Mouse (Mus musculus): ENCODE measurements around the gene Nsg1. TPM values are rescaled to one million over a fixed set of nuclear protein-coding genes. Genes with fewer than 3 reads are reported as not detected.

The Nsg1 gene
- polyA plus RNA-seq, 1 experiment from 2014 or later: 32.5 TPM

GRCm38 (mm10) chr5:38190907-38191306, 31.2 kb upstream of the Nsg1 start:
- no peak overlapping the region for H3K27ac ChIP-seq (replicated peaks; ENCODE audit: low read depth, low read length)
- no peaks in the 10 kb centered on the region for H3K9me3 ChIP-seq (ENCODE audit: control insufficient read depth, low read length)
- DNase-seq (ENCODE audit: low spot score): no peak
- H3K4me1 ChIP-seq (ENCODE audit: control insufficient read depth, insufficient read depth, low read length): no peaks in the 10 kb centered on the region
- H3K27me3 ChIP-seq (replicated peaks; ENCODE audit: control insufficient read depth, insufficient read depth, low read length): peaks cover under 1% of the 10 kb centered on the region; the same call in 1 of the 2 replicates
- H3K4me3 ChIP-seq (ENCODE audit: low read depth, low read length): no peak overlapping the region
- no peak overlapping the region for H3K9ac ChIP-seq (ENCODE audit: low read depth, low read length)
- ATAC-seq (ENCODE audit: low read depth): no peak
- no peak overlapping the region for H3K4me2 ChIP-seq (ENCODE audit: low read depth, low read length)
- 89% methylated on average over 3 of the region's 3 CpGs for WGBS
- H3K36me3 ChIP-seq (ENCODE audit: control insufficient read depth, insufficient read depth, low read length): no peaks in the 10 kb centered on the region

- no peak for ATAC-seq (ENCODE audit: low read depth)
- no peak overlapping the region for H3K9ac ChIP-seq (ENCODE audit: low read depth, low read length)
- peaks cover 5% of the 10 kb centered on the region for H3K27me3 ChIP-seq (replicated peaks; ENCODE audit: control insufficient read depth, insufficient read depth, low read length)
- no peak overlapping the region for H3K4me2 ChIP-seq (ENCODE audit: low read depth, low read length)
- no peak for DNase-seq (ENCODE audit: low spot score)
- no peaks in the 10 kb centered on the region for H3K9me3 ChIP-seq (ENCODE audit: control insufficient read depth, low read length)
- H3K4me3 ChIP-seq (ENCODE audit: low read depth, low read length): no peak overlapping the region
- no peaks in the 10 kb centered on the region for H3K4me1 ChIP-seq (ENCODE audit: control insufficient read depth, insufficient read depth, low read length)
- H3K36me3 ChIP-seq (ENCODE audit: control insufficient read depth, insufficient read depth, low read length): no peaks in the 10 kb centered on the region
- H3K27ac ChIP-seq (replicated peaks; ENCODE audit: low read depth, low read length): no peak overlapping the region
- WGBS: 87% methylated on average over 2 of the region's 2 CpGs
Measured at GRCm38 (mm10) chr5:38187006-38187405, 27.3 kb upstream of the Nsg1 start.

- peak; percentile 32 for DNase-seq (ENCODE audit: low spot score)
- Histone ChIP-seq H3K27me3 (replicated peaks; ENCODE audit: control insufficient read depth, insufficient read depth, low read length) (peaks cover 5% of the 10 kb centered on the region), H3K27ac (replicated peaks; ENCODE audit: low read depth, low read length) (no peak overlapping the region), H3K4me2 (ENCODE audit: low read depth, low read length) (no peak overlapping the region), H3K36me3 (ENCODE audit: control insufficient read depth, insufficient read depth, low read length) (no peaks in the 10 kb centered on the region), H3K4me1 (ENCODE audit: control insufficient read depth, insufficient read depth, low read length) (no peaks in the 10 kb centered on the region), H3K9me3 (ENCODE audit: control insufficient read depth, low read length) (no peaks in the 10 kb centered on the region), H3K9ac (ENCODE audit: low read depth, low read length) (no peak overlapping the region), H3K4me3 (ENCODE audit: low read depth, low read length) (no peak overlapping the region)
- no peak for ATAC-seq (ENCODE audit: low read depth)
- 68% methylated on average over 6 of the region's 6 CpGs for WGBS
Measured at GRCm38 (mm10) chr5:38184688-38185285, 25.1 kb upstream of the Nsg1 start.

DNA sequence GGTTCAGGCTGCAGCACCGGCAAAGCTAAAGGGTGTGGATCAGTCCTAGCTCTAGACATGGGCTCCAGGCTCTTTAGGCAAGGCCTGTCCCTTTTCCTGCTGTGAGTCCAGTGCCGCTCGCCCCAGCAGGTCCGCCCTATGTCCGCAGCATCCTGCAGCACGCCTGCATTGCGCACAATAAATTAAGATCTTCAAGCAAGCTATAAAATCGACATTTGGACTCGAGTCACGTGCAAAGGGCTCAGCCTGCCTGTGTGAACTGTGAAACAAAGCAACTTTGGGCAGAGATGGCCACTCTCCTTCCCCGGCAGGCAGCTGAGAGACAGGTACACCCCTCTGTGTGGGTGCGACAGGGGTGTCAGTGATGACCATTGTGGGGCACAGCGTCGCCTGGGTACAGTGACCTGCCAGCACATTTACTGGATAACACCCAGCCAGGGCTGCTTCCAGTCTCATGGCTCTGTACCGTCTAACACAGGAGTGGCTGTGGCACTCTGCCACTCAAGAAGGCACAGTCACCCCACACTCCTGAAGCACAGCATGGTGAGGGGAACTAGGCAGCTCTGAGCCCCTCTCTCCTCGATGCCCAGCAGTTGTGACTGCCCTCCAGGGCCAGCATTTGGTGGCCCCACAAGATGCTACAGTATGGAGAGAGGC, 14.7 kb upstream of the Nsg1 start:
- ATAC-seq (ENCODE audit: low read depth): no peak
- Histone ChIP-seq H3K27ac (replicated peaks; ENCODE audit: low read depth, low read length) (no peak overlapping the region), H3K36me3 (ENCODE audit: control insufficient read depth, insufficient read depth, low read length) (no peaks in the 10 kb centered on the region), H3K4me1 (ENCODE audit: control insufficient read depth, insufficient read depth, low read length) (no peaks in the 10 kb centered on the region), H3K4me3 (ENCODE audit: low read depth, low read length) (no peak overlapping the region), H3K27me3 (replicated peaks; ENCODE audit: control insufficient read depth, insufficient read depth, low read length) (no peaks in the 10 kb centered on the region), H3K9ac (ENCODE audit: low read depth, low read length) (no peak overlapping the region), H3K9me3 (ENCODE audit: control insufficient read depth, low read length) (0 out of 2 replicates have a peak, but pooled peaks cover 3% of the 10 kb centered on the region), H3K4me2 (ENCODE audit: low read depth, low read length) (no peak overlapping the region)
- no peak for DNase-seq (ENCODE audit: low spot score)
- 84% methylated on average over 15 of the region's 16 CpGs for WGBS

DNA sequence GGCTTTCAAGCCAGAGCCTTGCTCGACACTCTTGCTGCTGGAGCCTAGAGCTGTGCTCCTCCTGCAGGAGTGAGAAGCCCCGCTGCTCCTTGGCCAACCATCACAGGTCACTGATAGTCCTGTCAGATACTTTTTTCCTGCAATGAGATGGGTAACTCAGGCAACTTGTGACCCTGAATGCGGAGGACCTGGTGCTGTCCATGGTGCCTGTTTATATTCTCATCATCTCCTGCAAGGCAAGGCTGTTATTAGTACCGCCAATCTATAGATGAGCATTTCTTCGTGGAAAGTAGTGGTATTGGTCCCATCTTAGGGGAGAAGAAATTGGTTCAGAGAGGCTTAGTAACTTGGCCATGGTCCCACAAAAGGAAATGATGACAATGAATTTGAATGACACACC, 14.1 kb upstream of the Nsg1 start:
- H3K27me3 ChIP-seq (replicated peaks; ENCODE audit: control insufficient read depth, insufficient read depth, low read length): no peaks in the 10 kb centered on the region
- no peak overlapping the region for H3K27ac ChIP-seq (replicated peaks; ENCODE audit: low read depth, low read length)
- no peak overlapping the region for H3K4me3 ChIP-seq (ENCODE audit: low read depth, low read length)
- H3K4me2 ChIP-seq (ENCODE audit: low read depth, low read length): no peak overlapping the region
- H3K9ac ChIP-seq (ENCODE audit: low read depth, low read length): no peak overlapping the region
- DNase-seq (ENCODE audit: low spot score): no peak
- ATAC-seq (ENCODE audit: low read depth): no peak
- WGBS: 37% methylated on average over 4 of the region's 5 CpGs
- H3K9me3 ChIP-seq (ENCODE audit: control insufficient read depth, low read length): 0 out of 2 replicates have a peak, but pooled peaks cover 3% of the 10 kb centered on the region
- no peaks in the 10 kb centered on the region for H3K4me1 ChIP-seq (ENCODE audit: control insufficient read depth, insufficient read depth, low read length)
- no peaks in the 10 kb centered on the region for H3K36me3 ChIP-seq (ENCODE audit: control insufficient read depth, insufficient read depth, low read length)

DNA sequence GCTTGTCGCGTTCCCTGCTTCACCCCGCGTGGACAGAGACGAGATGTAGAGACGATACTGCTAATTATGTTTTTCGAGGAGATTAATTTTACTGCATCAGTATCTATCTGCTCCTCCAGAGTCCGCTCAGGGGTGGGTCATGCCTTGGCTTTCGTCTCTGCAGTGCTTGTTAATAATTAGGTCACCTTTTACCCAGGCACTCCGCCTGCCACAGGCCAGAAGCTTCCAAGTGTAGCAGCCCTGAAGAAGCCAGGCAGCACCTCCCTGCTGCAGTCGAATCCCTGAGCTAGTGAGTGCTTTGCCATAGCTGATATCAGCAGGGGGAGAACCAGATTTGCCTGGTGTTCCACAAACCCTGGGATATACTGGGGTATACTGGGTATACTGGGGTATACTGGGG, 8.8 kb upstream of the Nsg1 start:
- no peak overlapping the region for H3K9ac ChIP-seq (ENCODE audit: low read depth, low read length)
- no peak overlapping the region for H3K4me2 ChIP-seq (ENCODE audit: low read depth, low read length)
- H3K4me1 ChIP-seq (ENCODE audit: control insufficient read depth, insufficient read depth, low read length): no peaks in the 10 kb centered on the region
- ATAC-seq (ENCODE audit: low read depth): no peak
- WGBS: 77% methylated on average over 11 of the region's 11 CpGs
- 0 out of 2 replicates have a peak, but pooled peaks cover 3% of the 10 kb centered on the region for H3K9me3 ChIP-seq (ENCODE audit: control insufficient read depth, low read length)
- H3K27ac ChIP-seq (replicated peaks; ENCODE audit: low read depth, low read length): no peak overlapping the region
- H3K4me3 ChIP-seq (ENCODE audit: low read depth, low read length): no peak overlapping the region
- DNase-seq (ENCODE audit: low spot score): no peak
- no peaks in the 10 kb centered on the region for H3K36me3 ChIP-seq (ENCODE audit: control insufficient read depth, insufficient read depth, low read length)
- no peaks in the 10 kb centered on the region for H3K27me3 ChIP-seq (replicated peaks; ENCODE audit: control insufficient read depth, insufficient read depth, low read length)

DNA sequence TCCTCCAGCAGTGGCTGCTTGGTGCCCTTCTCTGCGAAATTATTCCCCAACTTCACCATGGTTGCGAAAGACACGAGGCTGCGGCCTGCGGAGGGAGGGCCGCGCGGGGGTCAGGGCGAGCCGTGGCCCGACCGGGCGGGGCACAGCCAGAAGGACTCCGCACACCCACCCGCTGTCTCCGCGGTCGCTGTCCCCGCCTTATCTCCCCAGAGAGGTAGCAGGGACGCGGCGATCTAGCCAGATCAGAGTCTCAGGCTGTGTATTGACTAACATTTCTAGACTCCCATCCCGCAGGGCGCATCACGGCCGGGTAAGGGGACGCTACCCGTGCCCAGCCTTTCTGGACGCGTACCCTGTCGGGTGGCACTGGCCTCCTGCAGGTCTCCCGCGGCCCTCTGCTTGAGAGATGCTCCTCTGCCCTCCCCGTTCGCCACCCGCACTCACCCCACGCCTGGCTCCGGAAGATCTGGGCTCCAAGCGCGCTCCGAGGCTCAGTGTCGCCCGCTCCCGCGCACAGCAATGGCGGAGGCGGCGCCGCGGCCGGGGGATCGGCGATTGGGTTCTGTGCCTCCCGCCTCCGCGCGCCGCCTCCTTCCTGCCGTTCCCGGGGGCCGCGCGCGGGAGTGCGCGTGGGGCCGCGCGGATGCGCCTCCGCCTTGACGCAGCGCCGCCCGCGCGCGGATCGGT, 617 bp downstream of the Nsg1 start:
- 0 out of 2 replicates have a peak, but pooled peaks cover 6% of the 10 kb centered on the region for H3K27me3 ChIP-seq (replicated peaks; ENCODE audit: control insufficient read depth, insufficient read depth, low read length)
- ATAC-seq (ENCODE audit: low read depth) (peak; percentile 88), DNase-seq (ENCODE audit: low spot score) (peak; percentile 90)
- no peaks in the 10 kb centered on the region for H3K9me3 ChIP-seq (ENCODE audit: control insufficient read depth, low read length)
- peak overlapping the region; percentile 88 for H3K4me2 ChIP-seq (ENCODE audit: low read depth, low read length)
- H3K27ac ChIP-seq (replicated peaks; ENCODE audit: low read depth, low read length): peak overlapping the region; percentile 73
- WGBS: under 1% methylated on average over 38 of the region's 79 CpGs
- H3K36me3 ChIP-seq (ENCODE audit: control insufficient read depth, insufficient read depth, low read length): peaks cover 33% of the 10 kb centered on the region
- H3K9ac ChIP-seq (ENCODE audit: low read depth, low read length): peak overlapping the region; percentile 90
- peaks cover 6% of the 10 kb centered on the region; the same call in 1 of the 2 replicates for H3K4me1 ChIP-seq (ENCODE audit: control insufficient read depth, insufficient read depth, low read length)
- H3K4me3 ChIP-seq (ENCODE audit: low read depth, low read length): peak overlapping the region; percentile 89

DNA sequence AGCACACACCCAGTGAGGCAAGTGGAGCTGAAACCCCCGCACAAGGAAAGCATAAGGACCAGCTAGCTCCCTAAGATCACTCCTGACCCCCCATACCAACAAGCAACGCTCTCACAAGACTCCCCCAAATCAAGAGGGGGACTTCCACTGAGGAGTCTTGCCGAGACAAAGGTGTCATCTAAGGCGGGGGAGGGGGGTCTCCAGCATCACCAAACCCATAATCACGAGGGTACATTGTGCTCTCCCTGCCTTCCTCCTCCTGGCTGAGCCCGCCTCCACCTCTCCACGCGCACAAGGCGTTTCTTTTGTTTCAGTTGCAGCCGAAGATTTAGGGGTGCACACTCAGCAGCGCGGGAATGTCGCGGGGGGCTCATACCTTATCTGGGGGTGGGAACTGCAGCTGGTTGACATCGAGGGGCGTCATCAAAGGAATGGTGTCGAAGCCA, 1.2 kb downstream of the Nsg1 start:
- H3K9me3 ChIP-seq (ENCODE audit: control insufficient read depth, low read length): no peaks in the 10 kb centered on the region
- H3K9ac ChIP-seq (ENCODE audit: low read depth, low read length): peak overlapping the region; percentile 90
- peak overlapping the region; percentile 88 for H3K4me2 ChIP-seq (ENCODE audit: low read depth, low read length)
- DNase-seq (ENCODE audit: low spot score) (peak; percentile 39), ATAC-seq (ENCODE audit: low read depth) (peak; percentile 16; the same call in 1 of the 2 replicates)
- H3K27ac ChIP-seq (replicated peaks; ENCODE audit: low read depth, low read length): peak overlapping the region; percentile 73
- H3K4me1 ChIP-seq (ENCODE audit: control insufficient read depth, insufficient read depth, low read length): peaks cover 6% of the 10 kb centered on the region; the same call in 1 of the 2 replicates
- H3K27me3 ChIP-seq (replicated peaks; ENCODE audit: control insufficient read depth, insufficient read depth, low read length): 0 out of 2 replicates have a peak, but pooled peaks cover 6% of the 10 kb centered on the region
- H3K36me3 ChIP-seq (ENCODE audit: control insufficient read depth, insufficient read depth, low read length): peaks cover 39% of the 10 kb centered on the region
- peak overlapping the region; percentile 89 for H3K4me3 ChIP-seq (ENCODE audit: low read depth, low read length)
- WGBS: 2% methylated on average over 16 of the region's 17 CpGs

Data from embryonic facial prominence, embryonic 14.5 days (tissue).